Mouse (Mus musculus) ES-E14 (cell line): Measurements from ENCODE around the gene Ybx2.

ENCODE experiments used
- HCFC1 ChIP-seq: IDR thresholded peaks from 2 replicates; pipeline ENCODE4 v1.6.1; 2012; ENCODE audit warnings: low read length, inconsistent platforms, borderline replicate concordance; ENCODE audit not compliant: insufficient read depth
- MAFK ChIP-seq: IDR thresholded peaks from 2 replicates; pipeline ENCODE4 v1.6.1; 2014; ENCODE audit warnings: mild to moderate bottlenecking, low read depth, low read length, inconsistent platforms; ENCODE audit not compliant: insufficient read depth
- ZC3H11A ChIP-seq: IDR thresholded peaks from 2 replicates; pipeline ENCODE4 v1.6.1; 2012; ENCODE audit warnings: low read depth, mild to moderate bottlenecking, inconsistent platforms, low read length, borderline replicate concordance

GRCm38 (mm10) chr11:69917379-69917948 lies 18.1 kb upstream of the Ybx2 start:
- TF ChIP-seq HCFC1 (no peak), MAFK (no peak), ZC3H11A (no peak)
